Mouse (Mus musculus) adrenal gland (tissue): ENCODE measurements around the gene Krtap10-10.

Experiments used
- intact Hi-C: fragments of 180-260 bp; cut with DNase I; formaldehyde crosslinking; loops from one replicate; pipeline ENCODE4 v1.15.1; 2025

Krtap10-10 gene

DNA sequence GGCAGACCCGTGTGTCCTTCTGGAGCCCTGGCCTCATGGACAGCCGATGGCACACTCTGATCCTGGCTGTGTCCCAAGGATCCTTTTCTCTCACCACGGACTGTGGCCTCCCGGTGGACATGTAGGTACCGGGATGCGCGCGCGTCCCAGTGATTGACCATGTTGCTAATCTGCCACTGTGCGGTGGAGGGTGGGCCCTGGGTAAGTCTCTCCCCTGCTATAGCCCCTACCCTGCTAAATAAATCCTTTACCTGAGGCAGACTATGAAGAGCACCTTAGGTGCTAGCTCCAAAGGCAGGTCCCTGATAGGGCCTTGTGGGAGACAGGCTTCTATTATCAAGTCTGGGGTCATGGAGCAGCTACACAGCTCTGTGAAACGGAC lies 29.0 kb downstream of the Krtap10-10 start:
- intact Hi-C loops, result no loop called here

DNA sequence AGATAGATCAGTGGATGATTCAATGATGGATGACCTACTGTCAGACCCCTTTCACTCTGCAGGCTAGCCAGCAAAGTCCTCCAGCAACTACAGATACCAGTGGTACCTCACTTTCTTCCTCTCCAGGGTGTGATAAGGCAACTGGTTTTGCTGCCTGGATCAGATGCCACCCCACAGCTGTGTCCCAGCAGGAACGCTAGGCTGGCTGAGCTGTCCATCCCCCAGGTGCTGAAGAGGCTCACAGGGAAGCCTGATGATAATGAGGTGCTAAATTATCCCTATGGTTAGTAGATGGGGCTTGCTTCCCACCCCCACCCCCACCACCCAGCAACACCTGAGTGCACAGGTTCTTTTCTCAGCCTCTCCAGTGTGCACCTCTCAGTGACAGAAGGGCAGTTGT lies 31.8 kb downstream of the Krtap10-10 start:
- intact Hi-C loops, result no loop called here

DNA sequence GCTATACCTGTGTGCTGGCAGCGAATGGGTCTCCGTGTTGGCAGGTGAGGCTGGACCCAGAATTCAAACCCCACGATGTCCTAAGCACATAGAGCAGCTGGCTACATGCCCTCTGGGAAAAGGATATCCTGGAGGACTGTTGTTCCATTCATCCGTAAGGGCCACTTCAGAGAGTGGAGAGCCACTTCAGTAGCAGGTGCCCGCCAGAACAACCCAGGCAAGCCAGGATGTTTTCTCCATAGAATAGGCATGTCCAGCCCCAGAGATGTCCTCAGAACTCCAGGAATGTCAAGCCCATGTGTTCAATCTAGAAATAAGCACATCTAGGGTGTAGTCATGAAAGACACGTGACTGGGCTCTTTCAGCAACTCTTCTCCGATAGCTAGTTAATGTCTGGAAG lies 33.9 kb downstream of the Krtap10-10 start:
- intact Hi-C loops, result no loop called here

GRCm38 (mm10) chr10:77878985-77879384 lies 43.2 kb downstream of the Krtap10-10 start:
- intact Hi-C loops, result loop anchor here (5.0 kb wide), 2 partner anchors 152 to 252 kb away; partner anchors contain the start of gene Gm10100

GRCm38 (mm10) chr10:77880305-77880704 lies 44.6 kb downstream of the Krtap10-10 start:
- intact Hi-C loops, result no loop called here

DNA sequence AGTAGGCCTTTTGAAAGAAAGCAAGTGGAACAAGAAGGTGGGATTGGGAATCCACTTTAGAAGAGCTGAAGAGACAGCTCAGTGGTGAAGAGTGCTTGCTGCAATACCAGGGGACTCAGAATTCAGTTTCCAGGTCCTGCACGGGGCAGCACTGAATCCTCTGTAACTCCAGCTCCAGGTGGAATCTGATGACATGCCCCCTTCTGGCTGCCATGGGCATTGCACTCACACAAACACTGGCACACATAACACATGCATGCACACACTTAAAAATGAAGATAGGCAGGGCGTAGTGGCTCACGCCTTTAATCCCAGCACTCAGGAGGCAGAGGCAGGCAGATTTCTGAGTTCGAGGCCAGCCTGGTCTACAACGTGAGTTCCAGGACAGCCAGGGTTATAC lies 46.8 kb downstream of the Krtap10-10 start:
- intact Hi-C loops, result no loop called here

- intact Hi-C loops, result no loop called here
Observed at GRCm38 (mm10) chr10:77886007-77886747, 50.4 kb downstream of the Krtap10-10 start.
